Mouse (Mus musculus): ENCODE data around the gene Prkar1b.

The Prkar1b gene

GRCm38 (mm10) chr5:139149681-139150602 lies at the start of gene Prkar1b, which contains the start of gene Dnaaf5:
Prkar1b (minus strand) TSS chr5:139150001.
Dnaaf5 (plus strand) TSS chr5:139150223.
- peak; percentile 96 for DNase-seq (ENCODE audit: low spot score)

- DNase-seq (ENCODE audit: low spot score): no peak
These were observed 49.8 kb upstream of the Prkar1b start for GRCm38 (mm10) chr5:139199636-139199994.

- DNase-seq (ENCODE audit: low spot score): no peak
These were observed 49.0 kb upstream of the Prkar1b start for GRCm38 (mm10) chr5:139198779-139199178.

GRCm38 (mm10) chr5:139190958-139191357 lies 41.2 kb upstream of the Prkar1b start:
- DNase-seq (ENCODE audit: low spot score): no peak

GRCm38 (mm10) chr5:139189726-139190125 lies 39.9 kb upstream of the Prkar1b start:
- no peak for DNase-seq (ENCODE audit: low spot score)

GRCm38 (mm10) chr5:139184897-139185296 lies 35.1 kb upstream of the Prkar1b start:
- no peak for DNase-seq (ENCODE audit: low spot score)

GRCm38 (mm10) chr5:139183601-139184000 lies 33.8 kb upstream of the Prkar1b start:
- DNase-seq (ENCODE audit: low spot score): no peak

- no peak for DNase-seq (ENCODE audit: low spot score)
These were observed 33.3 kb upstream of the Prkar1b start for GRCm38 (mm10) chr5:139183131-139183530.

- DNase-seq (ENCODE audit: low spot score): peak; percentile 78
These were observed 29.3 kb upstream of the Prkar1b start for GRCm38 (mm10) chr5:139178895-139179631.

GRCm38 (mm10) chr5:139174556-139175547 lies 25.1 kb upstream of the Prkar1b start:
- peak; percentile 16 for DNase-seq (ENCODE audit: low spot score)

GRCm38 (mm10) chr5:139174141-139174540 lies 24.3 kb upstream of the Prkar1b start:
- no peak for DNase-seq (ENCODE audit: low spot score)

- DNase-seq (ENCODE audit: low spot score): no peak
These were observed 22.1 kb upstream of the Prkar1b start for GRCm38 (mm10) chr5:139171929-139172328.

- DNase-seq (ENCODE audit: low spot score): no peak
These were observed 17.7 kb upstream of the Prkar1b start for GRCm38 (mm10) chr5:139167548-139167947.

GRCm38 (mm10) chr5:139166781-139167361 lies 17.1 kb upstream of the Prkar1b start:
- DNase-seq (ENCODE audit: low spot score): no peak

- DNase-seq (ENCODE audit: low spot score): no peak
These were observed 11.8 kb upstream of the Prkar1b start for GRCm38 (mm10) chr5:139161632-139162031.

- no peak for DNase-seq (ENCODE audit: low spot score)
These were observed 11.1 kb upstream of the Prkar1b start for GRCm38 (mm10) chr5:139160899-139161298.

GRCm38 (mm10) chr5:139150603-139151031 lies 816 bp upstream of the Prkar1b start:
- DNase-seq (ENCODE audit: low spot score): peak; percentile 41

- DNase-seq (ENCODE audit: low spot score): no peak
These were observed 662 bp downstream of the Prkar1b start for GRCm38 (mm10) chr5:139149006-139149672.

- no peak for DNase-seq (ENCODE audit: low spot score)
These were observed 2.4 kb downstream of the Prkar1b start for GRCm38 (mm10) chr5:139147178-139148078.

Measured in ovary, postnatal 36 days (tissue).